Mouse (Mus musculus) limb, embryonic 15.5 days (tissue): ENCODE results near the gene Rhox2c. TPM values are rescaled to one million over a fixed set of nuclear protein-coding genes. Genes with fewer than 3 reads are reported as not detected.
"Not testable (repeated sequence)": the region's sequence is repeated elsewhere in the genome, so short reads cannot be mapped to it uniquely, and the experiment has no call there.

Experiments used
- ATAC-seq: fragments of 200-750 bp; cut with Nextera tagmentation; 2 replicates; pipeline ENCODE4 v1.8.0; 2017; ENCODE audit warnings: low read depth, moderate TSS enrichment; ENCODE audit not compliant: insufficient number of reproducible peaks, low FRiP score, low TSS enrichment
- H3K27ac ChIP-seq: fragments of 300-500 bp; sonication (generic); 2 replicates; pipeline ENCODE4 v1.5.1; 2015; ENCODE audit warnings: moderate library complexity, mild to moderate bottlenecking, inconsistent platforms
- H3K27me3 ChIP-seq: fragments of 300-500 bp; sonication (generic); 2 replicates; pipeline ENCODE4 v1.6.1; 2015; ENCODE audit warnings: inconsistent platforms
- H3K36me3 ChIP-seq: fragments of 300-500 bp; sonication (generic); 2 replicates; pipeline ENCODE4 v1.6.1; 2015; ENCODE audit warnings: inconsistent platforms
- H3K4me1 ChIP-seq: fragments of 300-500 bp; sonication (generic); 2 replicates; pipeline ENCODE4 v1.6.1; 2015; ENCODE audit warnings: inconsistent platforms
- H3K4me2 ChIP-seq: fragments of 300-500 bp; sonication (generic); 2 replicates; pipeline ENCODE4 v1.6.1; 2015; ENCODE audit warnings: mild to moderate bottlenecking, inconsistent platforms
- H3K4me3 ChIP-seq: fragments of 300-500 bp; sonication (generic); 2 replicates; pipeline ENCODE4 v1.5.1; 2015; ENCODE audit warnings: mild to moderate bottlenecking, inconsistent platforms
- H3K9ac ChIP-seq: fragments of 300-500 bp; sonication (generic); 2 replicates; pipeline ENCODE4 v1.6.1; 2015; ENCODE audit warnings: inconsistent platforms
- H3K9me3 ChIP-seq: fragments of 300-500 bp; sonication (generic); 2 replicates; pipeline ENCODE4 v1.6.1; 2016; ENCODE audit warnings: inconsistent platforms
- WGBS: fragments of 180-500 bp; shearing (Covaris S2); methylation state at CpG from one replicate; pipeline ENCODE4 v1.1.7; 2015; 5-methylcytosine and 5-hydroxymethylcytosine counted together
- polyA plus RNA-seq: library from polyadenylated mRNA; unstranded; fragments of >200 nt; fragmentation: Nextera tagmentation; extraction: Ambion mirVana; gene quantifications from 2 replicates; pipeline ENCODE4 v1.2.1, GENCODE M21; 2015

Gene Rhox2c
- not detected in 2 replicates for polyA plus RNA-seq

DNA sequence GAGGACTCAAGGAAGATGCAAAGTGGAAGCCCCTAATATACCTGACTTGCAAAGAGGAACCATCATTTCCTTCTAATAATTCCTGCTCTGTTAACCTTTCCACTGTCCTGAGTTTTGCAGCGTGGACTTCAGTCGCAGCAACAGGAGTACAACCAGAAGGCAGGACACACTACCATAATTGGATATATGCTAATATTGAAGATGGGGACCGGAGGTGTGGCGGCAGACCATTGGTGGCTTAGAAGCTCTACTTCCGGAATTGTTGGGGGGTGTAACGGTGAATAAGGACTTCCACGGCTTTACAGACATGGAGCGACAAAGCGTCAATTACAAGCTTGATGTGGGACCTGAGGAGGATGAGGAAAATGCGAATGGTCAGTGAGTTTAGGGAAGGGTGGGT lies at the start of gene Rhox2c:
Rhox2c (plus strand) TSS at position 301 of the 400 bp plus-strand sequence.
- not testable (repeated sequence) for ATAC-seq, H3K9ac ChIP-seq, H3K4me2 ChIP-seq, H3K36me3 ChIP-seq, H3K27me3 ChIP-seq, H3K27ac ChIP-seq, H3K9me3 ChIP-seq, H3K4me1 ChIP-seq, H3K4me3 ChIP-seq
- WGBS = 92% methylated on average over 8 of the region's 10 CpGs

DNA sequence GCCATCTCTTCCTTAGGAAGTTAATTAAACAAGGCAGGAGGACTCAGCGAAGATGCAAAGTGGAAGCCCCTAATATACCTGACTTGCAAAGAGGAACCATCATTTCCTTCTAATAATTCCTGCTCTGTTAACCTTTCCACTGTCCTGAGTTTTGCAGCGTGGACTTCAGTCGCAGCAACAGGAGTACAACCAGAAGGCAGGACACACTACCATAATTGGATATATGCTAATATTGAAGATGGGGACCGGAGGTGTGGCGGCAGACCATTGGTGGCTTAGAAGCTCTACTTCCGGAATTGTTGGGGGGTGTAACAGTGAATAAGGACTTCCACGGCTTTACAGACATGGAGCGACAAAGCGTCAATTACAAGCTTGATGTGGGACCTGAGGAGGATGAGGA lies 41.7 kb upstream of the Rhox2c start, which contains the start of gene Rhox2b:
Rhox2b (plus strand) TSS at position 301 of the 400 bp plus-strand sequence.
- not testable (repeated sequence) for ATAC-seq, H3K9ac ChIP-seq

DNA sequence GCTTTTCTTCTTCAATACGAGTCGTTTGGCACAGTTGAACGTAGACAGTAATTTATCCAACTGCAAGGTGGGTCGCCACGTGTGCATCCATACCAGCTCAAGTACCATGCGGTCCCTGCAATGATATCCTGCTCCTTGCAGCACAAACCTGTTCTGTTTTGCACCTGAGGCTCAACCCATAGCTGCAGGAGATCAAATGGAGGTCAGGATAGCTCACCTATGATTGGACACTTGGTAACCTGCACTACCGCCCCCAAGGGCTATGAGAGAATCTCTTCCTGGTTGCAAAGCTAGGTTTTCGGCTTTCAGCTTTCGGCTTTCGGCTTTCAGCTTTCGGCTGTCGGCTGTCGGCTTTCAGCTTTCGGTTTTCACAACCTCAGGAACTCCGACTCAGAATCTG lies 21.3 kb upstream of the Rhox2c start, which contains the start of gene Rhox4b:
Rhox4b (plus strand) TSS at position 301 of the 400 bp plus-strand sequence.
- H3K36me3 ChIP-seq, ATAC-seq, H3K4me2 ChIP-seq, H3K4me1 ChIP-seq, H3K9me3 ChIP-seq, H3K27me3 ChIP-seq, H3K27ac ChIP-seq, H3K4me3 ChIP-seq, H3K9ac ChIP-seq: not testable (repeated sequence)
- 86% methylated on average over 15 of the region's 15 CpGs for WGBS

More for the DNA sequence above, 41.7 kb upstream of the Rhox2c start, which contains the start of gene Rhox2b:
- not testable (repeated sequence) for H3K4me3 ChIP-seq, H3K27me3 ChIP-seq, H3K36me3 ChIP-seq, H3K27ac ChIP-seq, H3K4me2 ChIP-seq, H3K4me1 ChIP-seq, H3K9me3 ChIP-seq
- WGBS = no CpG with 5 or more reads among the region's 9 CpGs

DNA sequence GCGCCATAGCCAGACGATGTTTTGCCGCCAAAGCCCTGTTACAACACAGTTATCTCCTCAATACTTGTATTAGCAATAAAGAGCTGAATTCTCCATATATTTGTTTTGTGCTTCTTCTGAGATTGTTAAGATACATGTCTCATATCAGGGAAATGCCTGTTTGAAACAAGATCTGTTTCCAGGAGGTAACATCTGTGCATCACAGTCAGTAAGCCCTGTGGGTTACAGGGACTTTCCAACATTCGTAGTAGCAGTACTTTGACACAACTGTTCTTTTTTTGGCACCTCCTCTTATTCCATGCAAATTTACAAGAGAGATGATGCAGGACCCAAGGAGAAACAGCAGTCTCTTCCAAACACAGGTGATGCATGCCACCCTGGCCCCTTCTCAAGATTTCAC lies 4.8 kb downstream of the Rhox2c start, which contains the start of gene Rhox3c:
Rhox3c (plus strand) TSS at position 301 of the 400 bp plus-strand sequence.
- not testable (repeated sequence) for H3K9me3 ChIP-seq, H3K27me3 ChIP-seq, H3K4me1 ChIP-seq, H3K4me2 ChIP-seq, H3K9ac ChIP-seq, H3K4me3 ChIP-seq, ATAC-seq, H3K36me3 ChIP-seq, H3K27ac ChIP-seq
- 92% methylated on average over 3 of the region's 4 CpGs for WGBS

DNA sequence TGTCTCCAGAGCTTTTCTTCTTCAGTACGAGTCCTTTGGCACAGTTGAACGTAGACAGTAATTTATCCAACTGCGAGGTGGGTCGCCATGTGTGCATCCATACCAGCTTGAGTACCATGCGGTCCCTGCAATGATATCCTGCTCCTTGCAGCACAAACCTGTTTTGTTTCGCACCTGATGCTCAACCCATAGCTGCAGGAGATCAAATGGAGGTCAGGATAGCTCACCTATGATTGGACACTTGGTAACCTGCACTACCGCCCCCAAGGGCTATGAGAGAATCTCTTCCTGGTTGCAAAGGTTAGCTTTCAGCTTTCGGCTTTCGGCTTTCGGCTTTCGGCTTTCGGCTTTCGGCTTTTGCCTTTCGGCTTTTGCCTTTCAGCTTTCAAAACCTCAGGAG lies 26.6 kb downstream of the Rhox2c start, which contains the start of gene Rhox4c:
Rhox4c (plus strand) TSS at position 301 of the 400 bp plus-strand sequence.
- not testable (repeated sequence) for H3K9ac ChIP-seq, H3K4me3 ChIP-seq, H3K4me1 ChIP-seq, ATAC-seq, H3K27me3 ChIP-seq, H3K4me2 ChIP-seq, H3K9me3 ChIP-seq, H3K27ac ChIP-seq, H3K36me3 ChIP-seq
- 92% methylated on average over 14 of the region's 14 CpGs for WGBS

DNA sequence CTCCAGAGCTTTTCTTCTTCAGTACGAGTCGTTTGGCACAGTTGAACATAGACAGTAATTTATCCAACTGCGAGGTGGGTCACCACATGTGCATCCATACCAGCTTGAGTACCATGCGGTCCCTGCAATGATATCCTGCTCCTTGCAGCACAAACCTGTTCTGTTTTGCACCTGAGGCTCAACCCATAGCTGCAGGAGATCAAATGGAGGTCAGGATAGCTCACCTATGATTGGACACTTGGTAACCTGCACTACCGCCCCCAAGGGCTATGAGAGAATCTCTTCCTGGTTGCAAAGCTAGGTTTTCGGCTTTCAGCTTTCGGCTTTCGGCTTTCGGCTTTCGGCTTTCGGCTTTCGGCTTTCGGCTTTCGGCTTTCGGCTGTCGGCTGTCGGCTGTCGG lies 60.6 kb downstream of the Rhox2c start, which contains the start of gene Rhox4d:
Rhox4d (plus strand) TSS at position 301 of the 400 bp plus-strand sequence.
- H3K4me1 ChIP-seq, H3K9ac ChIP-seq, H3K9me3 ChIP-seq, H3K36me3 ChIP-seq, H3K4me3 ChIP-seq, H3K27ac ChIP-seq, ATAC-seq, H3K4me2 ChIP-seq, H3K27me3 ChIP-seq: not testable (repeated sequence)
- WGBS = 96% methylated on average over 17 of the region's 18 CpGs

Other genes starting within 250 kb of the Rhox2c start
- gene Gm9, start 242.6 kb upstream of the Rhox2c start, polyA plus RNA-seq = not detected in 2 replicates
- not detected in 2 replicates for gene Rhox1, start 231.4 kb upstream of the Rhox2c start, polyA plus RNA-seq
- not detected in 2 replicates for gene Rhox2a, start 208.7 kb upstream of the Rhox2c start, polyA plus RNA-seq
- gene Rhox3a, start 203.8 kb upstream of the Rhox2c start, polyA plus RNA-seq = not detected in 2 replicates
- not detected in 2 replicates for gene Rhox4a, start 188.3 kb upstream of the Rhox2c start, polyA plus RNA-seq
- not detected in 2 replicates for gene Rhox3a2, start 73.7 kb upstream of the Rhox2c start, polyA plus RNA-seq
- gene Rhox4a2, start 62.8 kb upstream of the Rhox2c start, polyA plus RNA-seq = 0.36 and 0.70 TPM in 2 replicates
- gene Rhox2b, start 41.6 kb upstream of the Rhox2c start, polyA plus RNA-seq = not detected in 2 replicates
- 0.26 and 0.65 TPM in 2 replicates for gene Rhox4b, start 21.2 kb upstream of the Rhox2c start, polyA plus RNA-seq
- gene Rhox3c, start 4.9 kb downstream of the Rhox2c start, polyA plus RNA-seq = not detected in 2 replicates
- not detected in 2 replicates for gene Rhox4c, start 26.7 kb downstream of the Rhox2c start, polyA plus RNA-seq
- gene Rhox2d, start 39.7 kb downstream of the Rhox2c start, polyA plus RNA-seq = not detected in 2 replicates
- not detected in 2 replicates for gene Rhox4d, start 60.7 kb downstream of the Rhox2c start, polyA plus RNA-seq
- not detected in 2 replicates for gene Rhox2e, start 76.8 kb downstream of the Rhox2c start, polyA plus RNA-seq
- not detected in 2 replicates for gene Rhox3e, start 88.3 kb downstream of the Rhox2c start, polyA plus RNA-seq
- not detected in 2 replicates for gene Rhox4e, start 103.7 kb downstream of the Rhox2c start, polyA plus RNA-seq
- not detected in 2 replicates for gene Rhox2f, start 117.7 kb downstream of the Rhox2c start, polyA plus RNA-seq
- gene Rhox3f, start 127.3 kb downstream of the Rhox2c start, polyA plus RNA-seq = not detected in 2 replicates
- not detected in 2 replicates for gene Rhox4f, start 154.0 kb downstream of the Rhox2c start, polyA plus RNA-seq
- gene Rhox3g, start 174.9 kb downstream of the Rhox2c start, polyA plus RNA-seq = not detected in 2 replicates
- gene Rhox2g, start 189.8 kb downstream of the Rhox2c start, polyA plus RNA-seq = not detected in 2 replicates
- not detected in 2 replicates for gene Rhox4g, start 197.6 kb downstream of the Rhox2c start, polyA plus RNA-seq
- not detected in 2 replicates for gene Rhox3h, start 215.1 kb downstream of the Rhox2c start, polyA plus RNA-seq
- not detected in 2 replicates for gene Rhox2h, start 219.6 kb downstream of the Rhox2c start, polyA plus RNA-seq